Mouse (Mus musculus): ENCODE data around the gene Kdm1a. TPM values are rescaled to one million over a fixed set of nuclear protein-coding genes. Genes with fewer than 3 reads are reported as not detected.

Kdm1a gene
- polyA plus RNA-seq, 1 experiment from 2014 or later: 93.8 TPM

Small RNA genes lying within 50 kb of the gene (microRNA-seq; reads per million reads assigned to microRNA genes)
- gene Gm22180: not detected

Other genes with a start within 250 kb of the Kdm1a start
- gene Htr1d, start 179.2 kb downstream of the Kdm1a start, polyA plus RNA-seq (2014; fragmentation: Nextera tagmentation; extraction: Ambion mirVana): 1.9 and 2.1 TPM in 2 replicates
- 0.20 and 0.32 TPM in 2 replicates for gene 6030445D17Rik, start 140.5 kb downstream of the Kdm1a start, polyA plus RNA-seq (2014; fragmentation: Nextera tagmentation; extraction: Ambion mirVana)
- gene Luzp1, start 133.0 kb downstream of the Kdm1a start, polyA plus RNA-seq (2014; fragmentation: Nextera tagmentation; extraction: Ambion mirVana): 48.6 and 56.8 TPM in 2 replicates
- not detected in 2 replicates for gene Tex46, start 7.7 kb upstream of the Kdm1a start, polyA plus RNA-seq (2014; fragmentation: Nextera tagmentation; extraction: Ambion mirVana)
- 0.07 and 0.12 TPM in 2 replicates for gene Lactbl1, start 19.9 kb upstream of the Kdm1a start, polyA plus RNA-seq (2014; fragmentation: Nextera tagmentation; extraction: Ambion mirVana)
- gene Ephb2, start 233.3 kb upstream of the Kdm1a start, polyA plus RNA-seq (2014; fragmentation: Nextera tagmentation; extraction: Ambion mirVana): 26.6 and 28.1 TPM in 2 replicates